Mouse (Mus musculus): ENCODE results near the gene Lcn6. TPM values are rescaled to one million over a fixed set of nuclear protein-coding genes. Genes with fewer than 3 reads are reported as not detected.

The Lcn6 gene
- total RNA-seq (2023), result not detected

DNA sequence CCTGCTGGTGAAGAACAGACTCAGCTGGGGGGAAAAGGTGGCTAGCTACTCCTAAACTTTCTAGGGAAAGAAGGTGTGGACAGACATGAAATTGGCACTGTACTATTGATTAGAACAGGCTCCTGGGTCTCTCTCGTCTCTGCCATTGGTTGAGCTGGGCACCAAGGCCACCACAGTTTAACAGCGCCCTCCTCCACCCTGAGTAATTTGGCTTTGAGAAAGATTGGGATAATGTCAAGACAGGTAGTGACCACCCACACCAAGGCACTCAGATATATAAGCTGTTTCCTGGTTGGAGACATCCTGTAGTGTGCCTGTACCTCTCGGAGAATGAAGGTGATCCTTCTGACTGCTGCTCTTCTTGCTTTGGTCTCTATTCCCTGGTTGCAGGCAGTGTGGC, at the start of gene Lcn6:
Gene Lcn6 (plus strand): TSS at position 301 of the 400 bp plus-strand sequence.

DNA sequence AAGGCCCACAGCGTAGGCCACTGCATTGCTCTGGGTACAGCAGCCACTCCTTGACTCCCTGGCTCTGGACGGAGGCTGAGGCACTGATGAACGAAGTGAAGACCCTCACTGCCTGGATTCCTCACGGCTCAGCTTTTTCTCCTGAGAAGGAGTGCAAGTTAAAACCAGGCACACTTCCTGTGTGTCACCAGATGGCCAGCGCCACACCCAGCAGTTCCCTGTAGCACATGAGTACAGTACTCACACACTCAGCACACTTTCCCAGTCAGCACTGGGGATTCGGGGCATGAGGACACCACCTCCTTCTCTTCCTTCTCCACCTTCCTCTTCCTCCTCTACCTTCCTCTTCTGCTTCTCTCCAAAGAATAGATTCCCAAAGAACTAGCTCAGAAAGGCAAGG, 48.8 kb upstream of the Lcn6 start, which contains the start of gene Fcna:
Gene Fcna (minus strand): TSS at position 220 of the 400 bp plus-strand sequence.

DNA sequence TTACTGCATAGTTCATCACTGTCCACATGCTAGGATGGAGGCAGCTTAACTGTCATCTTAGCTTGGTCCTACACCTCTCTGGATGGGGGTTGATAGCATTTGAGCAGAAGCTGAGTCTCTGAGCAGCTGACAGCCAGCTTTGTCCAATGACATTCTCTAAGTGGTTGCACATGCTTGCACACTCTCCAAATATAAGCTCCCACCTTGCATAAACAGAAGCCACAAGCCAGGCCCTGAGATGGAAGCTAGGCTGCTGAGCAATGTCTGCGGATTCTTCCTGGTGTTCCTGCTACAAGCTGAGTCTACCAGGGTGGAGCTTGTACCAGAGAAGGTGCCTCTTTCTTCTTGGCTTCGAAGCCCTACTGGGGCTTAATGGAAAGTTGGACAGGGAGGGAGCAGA, 23.7 kb upstream of the Lcn6 start, which contains the start of gene Lcn8:
Gene Lcn8 (plus strand): TSS at position 219 of the 400 bp plus-strand sequence.

DNA sequence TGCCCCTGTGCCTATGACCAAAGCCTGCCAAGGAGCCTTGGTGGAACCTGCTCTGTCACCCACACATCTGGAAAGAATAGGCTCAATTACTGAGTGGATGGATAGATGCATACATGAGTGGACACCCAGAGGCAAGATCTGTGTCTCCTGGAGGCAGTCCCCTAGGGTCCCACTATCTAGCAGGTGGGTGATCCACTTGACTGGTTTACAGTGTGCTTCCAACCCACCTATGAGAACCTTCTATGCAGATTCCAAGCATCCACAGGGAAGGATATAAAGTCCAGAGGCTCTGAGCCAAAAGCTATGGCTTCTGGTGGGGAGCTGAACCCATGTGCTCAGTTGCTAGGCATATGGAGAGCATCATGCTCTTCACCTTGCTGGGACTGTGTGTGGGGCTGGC, 18.9 kb upstream of the Lcn6 start, which contains the start of gene Lcn5:
Gene Lcn5 (plus strand): TSS at position 301 of the 400 bp plus-strand sequence.

DNA sequence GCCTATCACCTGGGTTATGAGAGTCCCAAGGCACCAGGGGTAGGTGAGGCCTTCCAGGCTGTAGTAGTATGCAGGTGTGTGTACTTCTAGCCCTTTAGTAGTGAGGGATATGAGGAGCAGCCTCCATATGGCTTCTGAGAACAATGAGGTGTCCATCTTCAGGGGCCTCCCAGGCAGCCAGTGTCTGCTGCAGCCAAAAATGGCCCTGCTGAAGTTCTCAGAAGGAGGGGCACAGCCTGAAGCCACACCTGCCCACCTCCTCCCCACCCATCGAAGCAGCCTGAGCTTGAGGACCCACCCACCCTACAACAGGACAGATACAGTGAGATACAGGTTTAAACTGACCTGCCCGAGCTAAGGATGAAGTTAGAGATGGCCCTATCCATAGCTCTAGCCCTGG, 5.8 kb downstream of the Lcn6 start, which contains the start of gene Lcn10:
Gene Lcn10 (plus strand): TSS at position 301 of the 400 bp plus-strand sequence.

DNA sequence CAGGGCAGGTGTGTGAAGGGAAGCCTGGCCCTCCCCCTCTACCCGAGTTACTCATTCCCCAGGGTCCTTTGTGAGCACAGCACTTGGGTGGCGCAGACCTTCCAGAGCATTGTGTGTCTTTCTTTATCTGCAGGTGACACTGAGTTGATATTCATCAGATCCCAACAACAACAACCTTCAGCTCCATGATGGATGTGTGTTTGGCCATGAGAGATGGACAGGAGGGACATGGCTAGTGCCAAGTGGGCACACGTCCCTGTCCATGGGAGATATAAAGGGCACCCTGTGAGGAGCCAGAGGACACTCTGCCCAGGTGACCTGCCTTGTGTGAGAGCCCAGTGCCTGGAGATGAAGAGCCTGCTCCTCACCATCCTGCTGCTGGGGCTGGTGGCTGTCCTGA, 23.2 kb downstream of the Lcn6 start, which contains the start of gene Obp2a:
Gene Obp2a (plus strand): TSS at position 301 of the 400 bp plus-strand sequence.

DNA sequence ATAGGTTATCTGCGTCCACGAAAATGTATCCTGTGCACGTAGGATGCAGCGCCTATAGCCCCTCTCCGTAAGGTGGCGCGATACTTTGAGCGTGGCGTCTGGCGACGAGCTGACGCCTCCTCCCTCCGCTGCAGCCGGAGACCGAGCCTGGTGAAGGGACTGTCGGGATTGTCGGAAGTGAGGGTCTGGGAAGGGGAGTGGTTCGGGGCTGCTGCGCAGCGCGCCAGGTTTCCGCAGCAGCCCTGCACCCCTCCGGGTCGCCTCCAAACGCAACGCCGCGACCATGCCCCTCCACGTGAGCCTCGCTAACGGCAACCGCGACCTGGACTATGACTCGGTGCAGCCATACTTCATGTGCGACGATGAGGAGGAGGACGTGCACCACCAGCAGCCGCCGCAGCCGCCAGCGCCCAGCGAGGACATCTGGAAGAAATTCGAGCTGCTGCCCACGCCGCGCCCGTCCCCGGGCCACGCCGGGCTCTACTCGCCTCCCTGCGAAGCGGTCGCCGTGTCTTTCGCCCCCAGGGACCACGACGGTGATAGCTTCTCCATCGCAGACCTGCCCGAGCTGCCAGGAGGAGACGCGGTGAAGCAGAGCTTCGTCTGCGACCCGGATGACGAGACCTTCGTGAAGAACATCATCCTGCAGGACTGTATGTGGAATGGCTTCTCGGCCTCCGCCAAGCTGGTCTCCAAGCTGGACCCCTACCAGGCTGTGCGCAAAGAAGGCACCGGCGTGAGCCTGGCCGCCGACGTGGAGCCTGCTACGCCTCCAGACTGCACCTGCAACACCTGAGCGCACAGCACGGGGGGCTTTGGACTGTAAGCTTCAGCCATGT, 30.3 kb downstream of the Lcn6 start, which contains the start of gene Bmyc:
Gene Bmyc (plus strand): TSS at position 97 of the 839 bp plus-strand sequence.

Other genes starting within 250 kb of the Lcn6 start
- 10 to 100 TPM; 82.9 to 83.2 TPM for gene Abca2, start 248.1 kb upstream of the Lcn6 start, total RNA-seq (2023)
- 1 to 10 TPM in 1 of 2 experiments, not detected in 1; 1.4 TPM for gene Clic3, start 219.9 kb upstream of the Lcn6 start, total RNA-seq (2023)
- gene Paxx, start 215.7 kb upstream of the Lcn6 start, total RNA-seq (2023), result 10 to 100 TPM; 71.5 to 79.3 TPM
- not detected for gene Ptgds, start 206.7 kb upstream of the Lcn6 start, total RNA-seq (2023)
- not detected for gene Lcn12, start 182.9 kb upstream of the Lcn6 start, total RNA-seq (2023)
- gene Fbxw5, start 176.0 kb upstream of the Lcn6 start, total RNA-seq (2023), result 10 to 100 TPM; 51.3 to 54.9 TPM
- 1 to 10 TPM; 1.0 to 1.3 TPM for gene C8g, start 175.1 kb upstream of the Lcn6 start, total RNA-seq (2023)
- gene Traf2, start 129.8 kb upstream of the Lcn6 start, total RNA-seq (2023), result 10 to 100 TPM; 45.3 to 55.1 TPM
- 100 to 1,000 TPM; 121 to 134 TPM for gene Edf1, start 118.9 kb upstream of the Lcn6 start, total RNA-seq (2023)
- gene Mamdc4, start 101.9 kb upstream of the Lcn6 start, total RNA-seq (2023), result 1 to 10 TPM; 2.2 to 4.3 TPM
- gene Phpt1, start 101.6 kb upstream of the Lcn6 start, total RNA-seq (2023), result 10 to 100 TPM; 22.0 to 26.5 TPM
- gene Ajm1, start 95.0 kb upstream of the Lcn6 start, total RNA-seq (2023), result 1 to 10 TPM in 1 of 2 experiments, under 1 TPM in 1; 0.76 to 2.1 TPM
- 100 to 1,000 TPM; 121 to 124 TPM for gene Rabl6, start 68.3 kb upstream of the Lcn6 start, total RNA-seq (2023)
- gene Ccdc183, start 59.1 kb upstream of the Lcn6 start, total RNA-seq (2023), result not detected
- 1 to 10 TPM in 1 of 2 experiments, not detected in 1; 1.0 TPM for gene Tmem141, start 54.8 kb upstream of the Lcn6 start, total RNA-seq (2023)
- gene Fcna, start 48.8 kb upstream of the Lcn6 start, total RNA-seq (2023), result 1 to 10 TPM; 4.1 to 6.8 TPM
- gene Lcn8, start 23.7 kb upstream of the Lcn6 start, total RNA-seq (2023), result not detected
- gene Lcn5, start 18.8 kb upstream of the Lcn6 start, total RNA-seq (2023), result not detected
- gene Lcn10, start 5.9 kb downstream of the Lcn6 start, total RNA-seq (2023), result not detected
- gene Obp2a, start 23.3 kb downstream of the Lcn6 start, total RNA-seq (2023), result not detected
- gene Bmyc, start 30.0 kb downstream of the Lcn6 start, total RNA-seq (2023), result 10 to 100 TPM; 16.3 to 18.4 TPM
- gene Obp2b, start 60.2 kb downstream of the Lcn6 start, total RNA-seq (2023), result not detected
- not detected for gene Lcn3, start 88.8 kb downstream of the Lcn6 start, total RNA-seq (2023)
- gene Lcn11, start 100.2 kb downstream of the Lcn6 start, total RNA-seq (2023), result not detected
- gene Gm13539, start 105.5 kb downstream of the Lcn6 start, total RNA-seq (2023), result not detected
- not detected for gene Glt6d1, start 139.1 kb downstream of the Lcn6 start, total RNA-seq (2023)
- gene Lcn9, start 146.4 kb downstream of the Lcn6 start, total RNA-seq (2023), result not detected
- gene Sohlh1, start 170.5 kb downstream of the Lcn6 start, total RNA-seq (2023), result under 1 TPM in 1 of 2 experiments, not detected in 1; 0.73 TPM
- not detected for gene Kcnt1, start 186.9 kb downstream of the Lcn6 start, total RNA-seq (2023)

Data from T-cell, adult 66 days (primary cell).